Mouse (Mus musculus): ENCODE results near the gene Wars.

- no peak for TF ChIP-seq CTCF (IDR thresholded peaks at IDR 0.05; ENCODE audit: control insufficient read depth, insufficient read depth, insufficient read length)
- no peak for TF ChIP-seq USF1 (IDR thresholded peaks at IDR 0.05; ENCODE audit: low read depth)
- no peak for TF ChIP-seq MAX (IDR thresholded peaks at IDR 0.05)
Measured at GRCm38 (mm10) chr12:108929475-108929874, 35.5 kb upstream of the Wars start.
